Mouse (Mus musculus) neural tube, embryonic 15.5 days (tissue): ENCODE measurements around the gene March6. TPM values are rescaled to one million over a fixed set of nuclear protein-coding genes. Genes with fewer than 3 reads are reported as not detected.

Experiments used
- ATAC-seq: fragments of 200-750 bp; cut with Nextera tagmentation; 2 replicates; pipeline ENCODE4 v1.8.0; 2017; ENCODE audit warnings: mild to moderate bottlenecking, moderate TSS enrichment, moderate library complexity; ENCODE audit not compliant: low FRiP score
- H3K27ac ChIP-seq: fragments of 300-500 bp; sonication (generic); replicated peaks from 2 replicates; pipeline ENCODE4 v1.5.1; 2015; ENCODE audit warnings: mild to moderate bottlenecking, inconsistent platforms
- H3K27me3 ChIP-seq: fragments of 300-500 bp; sonication (generic); replicated peaks from 2 replicates; pipeline ENCODE4 v1.6.1; 2015; ENCODE audit warnings: inconsistent platforms
- H3K36me3 ChIP-seq: fragments of 300-500 bp; sonication (generic); 2 replicates; pipeline ENCODE4 v1.6.1; 2015; ENCODE audit warnings: inconsistent platforms
- H3K4me1 ChIP-seq: fragments of 300-500 bp; sonication (generic); 2 replicates; pipeline ENCODE4 v1.6.1; 2015; ENCODE audit warnings: inconsistent platforms
- H3K4me2 ChIP-seq: fragments of 300-500 bp; sonication (generic); 2 replicates; pipeline ENCODE4 v1.6.1; 2015; ENCODE audit warnings: inconsistent platforms, mild to moderate bottlenecking, moderate library complexity
- H3K4me3 ChIP-seq: fragments of 300-500 bp; sonication (generic); replicated peaks from 2 replicates; pipeline ENCODE4 v1.5.1; 2015; ENCODE audit warnings: mild to moderate bottlenecking, inconsistent platforms
- H3K9ac ChIP-seq: fragments of 300-500 bp; sonication (generic); replicated peaks from 2 replicates; pipeline ENCODE4 v1.6.1; 2015; ENCODE audit warnings: mild to moderate bottlenecking, inconsistent platforms
- H3K9me3 ChIP-seq: fragments of 300-500 bp; sonication (generic); replicated peaks from 2 replicates; pipeline ENCODE4 v1.6.1; 2016; ENCODE audit warnings: inconsistent platforms
- WGBS: fragments of 180-500 bp; shearing (Covaris S2); methylation state at CpG from one replicate; pipeline ENCODE4 v1.1.7; 2015; ENCODE audit warnings: mixed read lengths; 5-methylcytosine and 5-hydroxymethylcytosine counted together
- polyA plus RNA-seq: library from polyadenylated mRNA; unstranded; fragments of >200 nt; fragmentation: Nextera tagmentation; extraction: Ambion mirVana; gene quantifications from 2 replicates; pipeline ENCODE4 v1.2.1, GENCODE M21; 2015

Gene March6
- polyA plus RNA-seq, 1 experiment from 2014 or later, result 63.2 TPM

GRCm38 (mm10) chr15:31563577-31564546, 33.0 kb upstream of the March6 start:
- Histone ChIP-seq H3K27ac (no peak overlapping the region), H3K9me3 (no peaks in the 10 kb centered on the region), H3K4me3 (no peak overlapping the region), H3K4me1 (0 out of 2 replicates have a peak, but pooled peaks cover 5% of the 10 kb centered on the region), H3K4me2 (no peak overlapping the region), H3K9ac (no peak overlapping the region), H3K36me3 (no peaks in the 10 kb centered on the region), H3K27me3 (no peaks in the 10 kb centered on the region)
- 75% methylated on average over 19 of the region's 19 CpGs for WGBS
- no peak for ATAC-seq

DNA sequence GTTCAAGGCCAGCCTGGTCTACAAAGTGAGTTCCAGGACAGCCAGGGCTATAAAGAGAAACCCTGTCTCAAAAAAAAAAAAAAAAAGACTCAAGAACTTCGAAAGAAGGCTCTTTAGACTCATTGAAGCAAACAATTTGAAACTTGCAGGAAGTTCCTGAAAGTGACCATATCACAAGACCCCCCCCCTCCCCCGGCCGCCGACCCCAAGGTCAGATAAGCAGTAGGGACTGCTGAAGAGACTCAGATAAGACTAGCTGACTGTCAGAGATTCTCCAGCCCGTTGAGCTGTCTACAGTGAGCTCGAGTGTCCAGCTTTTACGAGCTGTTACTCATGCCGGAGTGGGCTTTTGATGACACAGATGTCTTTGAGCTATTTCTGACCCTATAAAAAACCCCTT, 32.0 kb upstream of the March6 start:
- no peak for ATAC-seq
- WGBS, result 86% methylated on average over 8 of the region's 8 CpGs
- Histone ChIP-seq H3K4me2 (no peak overlapping the region), H3K4me1 (no peaks in the 10 kb centered on the region), H3K9me3 (no peaks in the 10 kb centered on the region), H3K36me3 (no peaks in the 10 kb centered on the region), H3K4me3 (no peak overlapping the region), H3K27ac (no peak overlapping the region), H3K27me3 (no peaks in the 10 kb centered on the region), H3K9ac (no peak overlapping the region)

DNA sequence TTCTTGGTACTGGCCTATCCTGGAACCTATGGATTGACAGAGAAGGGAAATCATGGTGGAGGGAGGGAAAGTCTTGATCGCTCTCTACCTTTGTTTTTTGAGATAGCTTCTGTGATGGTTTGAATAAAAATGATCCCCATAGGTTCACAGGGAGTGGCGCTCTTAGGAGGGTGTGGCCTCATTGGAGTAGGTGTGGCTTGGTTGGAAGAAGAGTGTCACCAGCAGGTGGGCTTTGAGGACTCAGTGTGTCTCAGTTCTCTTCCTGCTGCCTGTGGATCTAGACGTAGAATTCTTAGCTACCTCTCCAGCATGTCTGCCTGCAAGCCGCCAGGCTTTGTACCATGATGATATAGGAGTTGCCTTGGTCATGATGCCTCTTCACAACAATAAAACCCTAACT, 31.1 kb upstream of the March6 start:
- Histone ChIP-seq H3K4me1 (no peaks in the 10 kb centered on the region), H3K9ac (no peak overlapping the region), H3K27me3 (no peaks in the 10 kb centered on the region), H3K4me3 (no peak overlapping the region), H3K27ac (no peak overlapping the region), H3K36me3 (no peaks in the 10 kb centered on the region), H3K9me3 (no peaks in the 10 kb centered on the region), H3K4me2 (no peak overlapping the region)
- WGBS, result 94% methylated on average over 4 of the region's 4 CpGs
- ATAC-seq, result no peak

DNA sequence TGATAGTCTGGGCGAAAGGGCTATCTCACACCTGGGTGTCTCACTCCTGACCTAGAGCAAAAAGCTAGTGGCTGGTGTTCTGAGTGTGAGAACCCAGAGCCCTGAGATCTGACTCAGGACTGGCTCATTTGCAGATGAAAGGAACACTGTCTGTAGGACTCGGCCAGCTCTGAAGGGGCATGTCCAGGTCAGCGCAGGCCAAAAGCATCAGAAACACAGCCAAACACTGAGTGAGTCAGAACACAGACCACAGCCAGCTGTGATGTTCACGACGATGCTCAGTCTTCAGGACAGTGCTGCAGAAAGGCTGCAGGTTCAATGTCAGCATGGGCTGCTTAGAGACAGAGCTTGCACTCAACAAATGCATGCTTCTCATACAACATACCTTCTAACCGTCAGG, 30.5 kb upstream of the March6 start:
- Histone ChIP-seq H3K9ac (no peak overlapping the region), H3K36me3 (no peaks in the 10 kb centered on the region), H3K4me2 (no peak overlapping the region), H3K9me3 (no peaks in the 10 kb centered on the region), H3K27me3 (no peaks in the 10 kb centered on the region), H3K4me3 (no peak overlapping the region), H3K27ac (no peak overlapping the region), H3K4me1 (no peaks in the 10 kb centered on the region)
- no peak for ATAC-seq
- WGBS, result 66% methylated on average over 6 of the region's 6 CpGs

- Histone ChIP-seq H3K27me3 (no peaks in the 10 kb centered on the region), H3K9me3 (no peaks in the 10 kb centered on the region), H3K4me3 (no peak overlapping the region), H3K36me3 (no peaks in the 10 kb centered on the region), H3K27ac (no peak overlapping the region), H3K9ac (no peak overlapping the region), H3K4me2 (no peak overlapping the region), H3K4me1 (no peaks in the 10 kb centered on the region)
- 82% methylated on average over 2 of the region's 2 CpGs for WGBS
- ATAC-seq, result no peak
These were observed 24.0 kb upstream of the March6 start for GRCm38 (mm10) chr15:31554855-31555254.

DNA sequence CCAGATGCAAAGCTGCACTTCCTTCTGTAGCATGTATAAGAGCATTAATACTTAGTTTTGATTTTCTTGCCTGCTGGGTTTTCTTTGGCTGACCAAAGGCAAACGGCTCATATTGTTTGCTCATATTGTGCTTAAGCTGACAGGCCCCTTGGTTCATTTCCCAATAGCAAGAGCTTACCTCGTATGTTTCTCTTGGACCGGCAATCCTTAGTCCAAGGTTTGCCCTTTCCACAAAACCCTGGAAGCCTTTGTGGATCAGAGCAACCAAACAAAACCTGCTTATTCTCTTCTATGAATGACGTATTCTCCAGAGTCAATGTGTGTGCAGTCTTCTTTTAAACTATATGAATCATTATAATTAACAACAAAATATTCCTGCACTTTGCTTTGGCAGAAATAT, 19.5 kb upstream of the March6 start:
- H3K4me3 ChIP-seq, result no peak overlapping the region
- 89% methylated on average over 4 of the region's 4 CpGs for WGBS
- no peak overlapping the region for H3K9ac ChIP-seq
- H3K27me3 ChIP-seq, result no peaks in the 10 kb centered on the region
- H3K4me2 ChIP-seq, result no peak overlapping the region
- no peak for ATAC-seq
- H3K9me3 ChIP-seq, result no peaks in the 10 kb centered on the region
- H3K36me3 ChIP-seq, result no peaks in the 10 kb centered on the region
- no peak overlapping the region for H3K27ac ChIP-seq
- H3K4me1 ChIP-seq, result no peaks in the 10 kb centered on the region

DNA sequence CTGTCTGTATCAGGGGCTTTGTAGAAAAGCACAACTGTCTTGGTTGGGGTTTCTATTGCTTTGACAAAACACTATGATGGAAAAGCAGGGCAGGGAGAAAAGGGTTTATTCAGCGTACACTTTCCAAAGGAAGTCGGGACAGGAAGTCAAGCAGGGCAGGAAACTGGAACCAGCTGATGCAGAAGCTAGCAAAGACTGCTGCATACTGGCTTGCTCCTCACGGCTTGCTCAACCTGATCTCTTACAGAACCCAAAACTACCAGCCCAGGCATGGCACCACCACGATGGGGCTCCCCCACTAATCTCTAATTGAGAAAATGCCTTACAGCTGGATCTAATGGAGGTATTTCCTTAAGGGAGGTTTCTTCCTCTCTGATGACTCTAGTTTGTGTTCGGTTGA, 16.6 kb upstream of the March6 start:
- no peak for ATAC-seq
- Histone ChIP-seq H3K36me3 (no peaks in the 10 kb centered on the region), H3K9ac (no peak overlapping the region), H3K27ac (no peak overlapping the region), H3K4me3 (no peak overlapping the region), H3K4me2 (no peak overlapping the region), H3K4me1 (peaks cover 4% of the 10 kb centered on the region), H3K27me3 (no peaks in the 10 kb centered on the region), H3K9me3 (no peaks in the 10 kb centered on the region)
- WGBS, result 77% methylated on average over 5 of the region's 5 CpGs

- H3K4me1 ChIP-seq, result peaks cover 11% of the 10 kb centered on the region
- H3K36me3 ChIP-seq, result no peaks in the 10 kb centered on the region
- no peaks in the 10 kb centered on the region for H3K9me3 ChIP-seq
- no peak overlapping the region for H3K4me2 ChIP-seq
- ATAC-seq, result no peak
- WGBS, result 89% methylated on average over 6 of the region's 6 CpGs
- no peak overlapping the region for H3K27ac ChIP-seq
- no peak overlapping the region for H3K4me3 ChIP-seq
- H3K9ac ChIP-seq, result no peak overlapping the region
- H3K27me3 ChIP-seq, result no peaks in the 10 kb centered on the region
These were observed 15.4 kb upstream of the March6 start for GRCm38 (mm10) chr15:31546291-31546690.

- H3K4me2 ChIP-seq, result no peak overlapping the region
- ATAC-seq, result no peak
- H3K9me3 ChIP-seq, result no peaks in the 10 kb centered on the region
- H3K4me1 ChIP-seq, result peaks cover 11% of the 10 kb centered on the region
- no peak overlapping the region for H3K4me3 ChIP-seq
- H3K9ac ChIP-seq, result no peak overlapping the region
- no peaks in the 10 kb centered on the region for H3K27me3 ChIP-seq
- no peaks in the 10 kb centered on the region for H3K36me3 ChIP-seq
- H3K27ac ChIP-seq, result no peak overlapping the region
- WGBS, result 55% methylated on average over 1 of the region's 1 CpGs
These were observed 14.2 kb upstream of the March6 start for GRCm38 (mm10) chr15:31545058-31545457.

- Histone ChIP-seq H3K36me3 (no peaks in the 10 kb centered on the region), H3K4me3 (no peak overlapping the region), H3K9ac (no peak overlapping the region), H3K9me3 (no peaks in the 10 kb centered on the region), H3K27me3 (no peaks in the 10 kb centered on the region), H3K4me1 (peaks cover 11% of the 10 kb centered on the region), H3K4me2 (no peak overlapping the region), H3K27ac (no peak overlapping the region)
- no peak for ATAC-seq
- WGBS, result 10% methylated on average over 3 of the region's 3 CpGs
These were observed 12.4 kb upstream of the March6 start for GRCm38 (mm10) chr15:31543246-31543645.

DNA sequence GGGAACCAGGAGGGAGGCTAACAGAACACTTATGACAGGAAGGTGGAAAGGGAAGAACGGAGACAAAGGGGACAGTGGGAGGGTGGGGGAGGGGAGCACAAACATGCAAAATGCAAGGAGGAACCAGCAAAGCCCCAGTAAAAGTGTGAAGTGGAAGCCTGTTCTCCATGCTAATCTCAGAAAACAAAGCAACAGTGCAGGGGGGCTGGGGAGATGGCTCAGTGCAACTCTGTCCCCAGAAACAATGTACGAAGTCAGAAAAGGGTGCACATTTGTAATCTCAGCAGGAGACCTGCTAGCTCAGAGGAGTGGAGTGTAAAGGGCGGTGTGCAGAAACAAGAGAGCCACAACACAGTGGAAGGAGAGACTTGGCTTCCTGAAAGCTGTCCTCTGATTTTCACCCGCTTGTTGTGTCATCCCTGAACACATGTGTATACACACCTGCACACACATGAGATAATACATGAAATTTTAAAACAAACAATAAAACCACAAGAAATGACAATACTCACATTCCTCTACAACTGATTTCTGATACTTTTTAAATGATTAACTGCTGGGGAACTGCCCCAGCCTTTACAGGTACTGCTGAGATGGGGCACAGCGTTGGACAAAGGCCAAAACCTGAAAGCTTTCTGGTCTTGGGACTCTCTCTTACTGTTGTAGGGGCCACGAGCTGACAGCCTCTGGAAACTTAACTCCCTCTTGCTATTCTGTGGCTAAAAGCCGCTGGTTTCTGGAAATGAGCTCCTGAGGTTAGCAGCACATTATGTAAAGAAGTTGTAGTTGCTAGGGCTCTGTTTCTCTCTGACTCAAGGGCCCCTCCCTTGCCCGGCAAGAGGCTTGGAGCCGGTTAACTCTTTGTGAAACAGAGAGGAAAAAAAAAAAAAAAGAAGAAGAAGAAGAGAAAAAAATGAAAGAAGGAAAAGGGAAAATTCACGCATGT, 11.4 kb upstream of the March6 start:
- peak overlapping the region; percentile 6; the same call in 1 of the 2 replicates for H3K4me2 ChIP-seq
- H3K36me3 ChIP-seq, result no peaks in the 10 kb centered on the region
- H3K9me3 ChIP-seq, result no peaks in the 10 kb centered on the region
- peak overlapping the region; percentile 41; the same call in 1 of the 2 replicates for H3K27ac ChIP-seq
- 10% methylated on average over 10 of the region's 10 CpGs for WGBS
- peaks cover 11% of the 10 kb centered on the region for H3K4me1 ChIP-seq
- no peak overlapping the region for H3K4me3 ChIP-seq
- no peaks in the 10 kb centered on the region for H3K27me3 ChIP-seq
- H3K9ac ChIP-seq, result no peak overlapping the region
- ATAC-seq, result no peak

- ATAC-seq, result no peak
- no peaks in the 10 kb centered on the region for H3K27me3 ChIP-seq
- H3K9me3 ChIP-seq, result no peaks in the 10 kb centered on the region
- 33% methylated on average over 1 of the region's 1 CpGs for WGBS
- no peak overlapping the region for H3K9ac ChIP-seq
- H3K36me3 ChIP-seq, result no peaks in the 10 kb centered on the region
- no peak overlapping the region for H3K4me2 ChIP-seq
- H3K27ac ChIP-seq, result no peak overlapping the region
- H3K4me3 ChIP-seq, result no peak overlapping the region
- peaks cover 23% of the 10 kb centered on the region for H3K4me1 ChIP-seq
These were observed 9.6 kb upstream of the March6 start for GRCm38 (mm10) chr15:31540513-31540802.
